Mouse (Mus musculus) embryonic facial prominence, embryonic 11.5 days (tissue): Measurements from ENCODE around the gene Blcap. TPM values are rescaled to one million over a fixed set of nuclear protein-coding genes. Genes with fewer than 3 reads are reported as not detected.

Source experiments
- ATAC-seq: fragments of 200-750 bp; cut with Nextera tagmentation; replicated peaks from 2 replicates; pipeline ENCODE4 v1.8.0; 2017; ENCODE audit warnings: low read depth; ENCODE audit not compliant: insufficient number of reproducible peaks, low FRiP score, low TSS enrichment
- DNase-seq: peaks from one replicate; pipeline ENCODE4 v3.0.0-alpha.2; 2015; ENCODE audit warnings: low spot score
- H3K27ac ChIP-seq: fragments of 300-500 bp; sonication (generic); replicated peaks from 2 replicates; pipeline ENCODE4 v1.5.1; 2014; ENCODE audit warnings: mild to moderate bottlenecking, low read depth, low read length, control low read depth
- H3K27me3 ChIP-seq: fragments of 300-500 bp; sonication (generic); 2 replicates; pipeline ENCODE4 v1.6.1; 2014; ENCODE audit warnings: mild to moderate bottlenecking, low read length, moderate library complexity, mixed read lengths; ENCODE audit not compliant: control insufficient read depth, insufficient read depth
- H3K36me3 ChIP-seq: fragments of 300-500 bp; sonication (generic); replicated peaks from 2 replicates; pipeline ENCODE4 v1.6.1; 2014; ENCODE audit warnings: low read depth, mild to moderate bottlenecking, low read length, moderate library complexity, mixed read lengths; ENCODE audit not compliant: control insufficient read depth, insufficient read depth
- H3K4me1 ChIP-seq: fragments of 300-500 bp; sonication (generic); 2 replicates; pipeline ENCODE4 v1.6.1; 2014; ENCODE audit warnings: low read length, mixed read lengths; ENCODE audit not compliant: control insufficient read depth, insufficient read depth
- H3K4me2 ChIP-seq: fragments of 300-500 bp; sonication (generic); 2 replicates; pipeline ENCODE4 v1.6.1; 2014; ENCODE audit warnings: low read depth, mild to moderate bottlenecking, control low read depth, low read length, moderate library complexity
- H3K4me3 ChIP-seq: fragments of 300-500 bp; sonication (generic); 2 replicates; pipeline ENCODE4 v1.5.1; 2014; ENCODE audit warnings: low read depth, low read length, control low read depth
- H3K9ac ChIP-seq: fragments of 300-500 bp; sonication (generic); replicated peaks from 2 replicates; pipeline ENCODE4 v1.6.1; 2014; ENCODE audit warnings: mild to moderate bottlenecking, control low read depth, low read length
- H3K9me3 ChIP-seq: fragments of 300-500 bp; sonication (generic); replicated peaks from 2 replicates; pipeline ENCODE4 v1.6.1; 2016; ENCODE audit warnings: mild to moderate bottlenecking, low read length, inconsistent platforms, mixed read lengths; ENCODE audit not compliant: control insufficient read depth
- WGBS: fragments of 180-500 bp; shearing (Covaris S2); extraction: QIAGEN DNeasy Blood & Tissue Kit; methylation state at CpG from one replicate; pipeline ENCODE4 v1.1.7; 2014; 5-methylcytosine and 5-hydroxymethylcytosine counted together
- polyA plus RNA-seq: library from polyadenylated mRNA; unstranded; fragments of >200 nt; fragmentation: Nextera tagmentation; extraction: Ambion mirVana; gene quantifications from 2 replicates; pipeline ENCODE4 v1.2.1, GENCODE M21; 2014

The Blcap gene
- polyA plus RNA-seq, 1 experiment from 2014 or later: 90.2 TPM

DNA sequence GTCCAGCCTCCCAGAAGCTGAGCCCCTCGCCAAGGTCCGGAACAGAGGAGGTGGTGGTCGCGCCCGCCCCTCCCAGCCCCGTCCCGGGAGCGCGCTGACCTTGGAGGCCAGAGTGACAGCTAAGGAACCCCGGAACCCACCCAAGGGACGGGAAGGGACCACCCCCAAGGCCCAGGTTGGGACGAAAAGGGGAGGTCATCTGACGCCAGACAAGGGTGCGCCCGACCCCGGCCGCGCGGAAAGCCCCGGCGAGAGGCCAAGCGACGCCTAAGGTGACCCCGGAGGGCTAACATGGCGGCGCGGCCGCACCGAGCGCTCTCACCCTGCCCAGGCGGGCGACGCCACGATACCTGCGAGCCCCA is 5.2 kb downstream of the Blcap start:
- H3K4me1 ChIP-seq: no peaks in the 10 kb centered on the region; the same call in 1 of the 2 replicates
- WGBS: 0% methylated on average over 35 of the region's 35 CpGs
- no peak; the same call in none of the 2 replicates for ATAC-seq

DNA sequence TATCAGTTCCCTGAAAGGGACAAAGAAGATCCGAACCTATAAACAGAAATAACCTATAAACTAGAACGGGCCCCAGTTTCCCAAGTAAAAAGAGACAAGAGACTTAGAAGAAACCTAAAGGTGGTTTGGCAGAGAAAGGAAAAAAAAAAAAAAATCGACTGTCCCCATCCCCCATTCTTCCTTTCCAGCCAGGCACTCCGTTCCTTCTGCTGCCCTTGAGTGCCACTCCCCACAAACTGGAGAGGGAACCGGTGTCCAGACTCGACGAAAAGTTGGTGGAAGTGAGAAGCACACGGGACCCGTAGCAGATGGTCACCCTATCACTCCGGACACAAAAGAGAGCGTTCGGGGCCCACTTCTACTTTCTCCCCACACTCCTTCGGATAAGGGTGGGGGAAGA is 5.6 kb downstream of the Blcap start:
- WGBS: 9% methylated on average over 13 of the region's 13 CpGs
- DNase-seq: no peak
- H3K27ac ChIP-seq: no peak overlapping the region

More for the DNA sequence above, 5.2 kb downstream of the Blcap start:
- Histone ChIP-seq H3K4me3 (peak overlapping the region; percentile 99), H3K9me3 (peaks cover 5% of the 10 kb centered on the region; the same call in 1 of the 2 replicates), H3K27ac (peak overlapping the region; percentile 79), H3K9ac (peak overlapping the region; percentile 92), H3K27me3 (no peaks in the 10 kb centered on the region), H3K4me2 (peak overlapping the region; percentile 79), H3K36me3 (peaks cover 9% of the 10 kb centered on the region)
- no peak for DNase-seq

DNA sequence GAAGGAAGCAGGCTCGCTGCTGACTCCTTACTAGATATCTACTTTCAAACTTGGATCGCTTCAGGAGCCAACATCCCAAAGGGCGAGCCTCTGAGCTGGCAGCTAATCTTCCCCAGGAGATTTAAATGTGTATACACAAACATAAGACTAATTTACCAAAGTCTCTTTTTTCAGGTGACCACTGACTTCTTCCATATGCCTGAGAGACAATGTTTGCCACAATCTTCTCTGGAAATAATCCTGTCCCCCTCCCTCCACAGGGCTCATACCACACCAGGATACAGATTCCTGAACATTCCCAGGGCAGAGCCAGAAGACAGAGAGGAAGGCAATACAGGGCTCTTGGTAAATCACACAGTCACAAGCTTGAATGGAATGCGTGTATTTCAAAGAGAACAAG is 6.4 kb downstream of the Blcap start:
- Histone ChIP-seq H3K4me3 (peak overlapping the region; percentile 99), H3K9ac (no peak overlapping the region), H3K9me3 (peaks cover 10% of the 10 kb centered on the region; the same call in 1 of the 2 replicates), H3K27me3 (no peaks in the 10 kb centered on the region), H3K36me3 (peaks cover 9% of the 10 kb centered on the region), H3K4me1 (no peaks in the 10 kb centered on the region; the same call in 1 of the 2 replicates), H3K27ac (no peak overlapping the region), H3K4me2 (peak overlapping the region; percentile 79)
- DNase-seq: no peak
- no peak for ATAC-seq
- 74% methylated on average over 4 of the region's 4 CpGs for WGBS

More for the DNA sequence above, 5.6 kb downstream of the Blcap start:
- H3K9ac ChIP-seq: peak overlapping the region; percentile 92
- H3K4me2 ChIP-seq: peak overlapping the region; percentile 79
- peaks cover 9% of the 10 kb centered on the region for H3K36me3 ChIP-seq
- H3K4me3 ChIP-seq: peak overlapping the region; percentile 99
- no peaks in the 10 kb centered on the region for H3K27me3 ChIP-seq
- no peak for ATAC-seq
- peaks cover 5% of the 10 kb centered on the region; the same call in 1 of the 2 replicates for H3K9me3 ChIP-seq
- H3K4me1 ChIP-seq: no peaks in the 10 kb centered on the region; the same call in 1 of the 2 replicates

DNA sequence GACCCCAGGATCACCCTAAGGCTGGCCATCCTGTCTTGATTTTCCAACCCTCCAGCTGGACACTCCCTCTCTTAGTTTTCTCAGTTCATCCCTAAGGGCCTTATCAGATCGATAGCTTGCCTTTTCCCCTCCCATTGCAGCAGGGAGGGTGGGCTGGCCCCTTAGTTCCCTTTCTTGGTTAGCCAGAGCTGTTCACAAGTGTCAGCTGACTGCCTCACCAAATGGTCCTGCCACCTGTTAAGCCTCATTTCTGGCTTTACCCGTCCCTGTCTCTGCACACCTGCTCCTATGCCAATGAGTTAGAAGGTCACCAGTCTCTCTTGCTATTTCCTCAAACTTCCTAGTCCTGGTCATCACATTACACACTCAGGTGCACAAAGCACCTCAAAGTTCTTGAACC is 8.0 kb downstream of the Blcap start:
- no peak overlapping the region for H3K4me2 ChIP-seq
- no peak for ATAC-seq
- H3K4me3 ChIP-seq: no peak overlapping the region
- 76% methylated on average over 2 of the region's 2 CpGs for WGBS
- no peaks in the 10 kb centered on the region; the same call in 1 of the 2 replicates for H3K4me1 ChIP-seq
- H3K36me3 ChIP-seq: peaks cover 9% of the 10 kb centered on the region
- DNase-seq: no peak
- H3K27ac ChIP-seq: no peak overlapping the region
- peaks cover 14% of the 10 kb centered on the region; the same call in 1 of the 2 replicates for H3K9me3 ChIP-seq
- no peaks in the 10 kb centered on the region for H3K27me3 ChIP-seq
- no peak overlapping the region for H3K9ac ChIP-seq

DNA sequence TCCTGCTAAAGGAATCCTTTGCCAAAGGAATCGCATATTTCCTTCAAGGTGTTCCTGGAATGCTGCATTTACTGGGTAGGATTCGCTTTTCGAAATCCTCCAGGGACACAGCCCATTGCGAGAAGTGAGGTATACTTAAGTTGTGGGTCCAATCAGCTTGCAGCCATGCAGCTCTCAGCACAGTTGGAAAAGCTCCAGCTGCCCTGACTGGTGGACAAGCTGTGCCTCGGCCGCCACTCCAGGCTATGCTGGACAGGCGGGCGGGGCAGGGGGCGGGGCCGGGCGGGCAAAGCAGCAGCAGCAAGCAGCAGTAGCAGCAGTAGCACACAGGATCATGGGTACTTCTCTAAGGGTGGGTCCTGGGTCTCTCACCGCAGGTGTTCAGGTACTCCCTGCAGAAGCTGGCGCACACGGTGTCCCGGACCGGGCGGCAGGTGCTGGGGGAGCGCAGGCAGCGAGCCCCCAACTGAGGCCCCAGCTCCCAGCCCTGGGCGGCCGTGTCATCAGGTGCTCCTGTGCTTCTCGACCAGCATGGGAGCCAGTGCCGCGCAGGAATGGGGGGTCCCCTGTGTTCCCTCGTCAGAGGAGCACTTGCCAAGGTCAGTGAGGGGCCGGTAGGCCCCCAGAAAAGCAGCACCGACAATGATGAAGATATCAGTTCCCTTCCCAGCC is 9.8 kb downstream of the Blcap start:
- peak; percentile 84 for DNase-seq
- Histone ChIP-seq H3K9me3 (peaks cover 14% of the 10 kb centered on the region; the same call in 1 of the 2 replicates), H3K4me1 (no peaks in the 10 kb centered on the region), H3K36me3 (peaks cover 16% of the 10 kb centered on the region), H3K27ac (peak overlapping the region; percentile 43; the same call in 1 of the 2 replicates), H3K4me3 (peak overlapping the region; percentile 65), H3K27me3 (no peaks in the 10 kb centered on the region), H3K4me2 (peak overlapping the region; percentile 81), H3K9ac (peak overlapping the region; percentile 53)
- WGBS: 53% methylated on average over 27 of the region's 27 CpGs
- ATAC-seq: peak; percentile 67

DNA sequence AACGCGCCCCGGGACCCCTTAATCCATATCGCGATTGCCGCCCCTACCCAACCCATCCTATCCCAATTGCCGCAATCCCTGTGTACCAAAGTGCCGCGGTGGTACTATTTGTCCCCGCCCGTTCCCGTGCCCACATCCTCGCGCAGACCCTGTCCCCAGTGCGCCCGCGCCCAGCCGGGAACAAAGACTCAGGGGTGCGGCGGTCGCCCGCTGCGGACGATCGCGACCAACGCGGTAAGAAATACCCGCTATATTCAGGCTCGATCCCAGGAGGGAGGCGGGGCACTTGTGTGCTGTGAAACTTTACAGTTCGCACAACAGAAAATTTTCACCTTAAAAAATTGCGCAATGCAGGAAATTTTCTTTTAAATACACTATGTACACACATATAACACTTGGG is 10.8 kb downstream of the Blcap start:
- peak; percentile 41 for DNase-seq
- Histone ChIP-seq H3K27ac (peak overlapping the region; percentile 84), H3K4me2 (peak overlapping the region; percentile 29), H3K36me3 (peaks cover 16% of the 10 kb centered on the region), H3K9ac (peak overlapping the region; percentile 85), H3K9me3 (peaks cover 14% of the 10 kb centered on the region; the same call in 1 of the 2 replicates), H3K4me3 (peak overlapping the region; percentile 65), H3K27me3 (no peaks in the 10 kb centered on the region), H3K4me1 (no peaks in the 10 kb centered on the region)
- WGBS: 54% methylated on average over 33 of the region's 33 CpGs
- no peak for ATAC-seq

- Histone ChIP-seq H3K36me3 (peaks cover 16% of the 10 kb centered on the region), H3K9ac (peak within 1 kb of the TSS; percentile 85), H3K4me3 (peak within 1 kb of the TSS; percentile 65), H3K27ac (peak within 1 kb of the TSS; percentile 84), H3K27me3 (no peaks in the 10 kb centered on the region), H3K4me2 (peak within 1 kb of the TSS; percentile 81), H3K9me3 (peaks cover 14% of the 10 kb centered on the region; the same call in 1 of the 2 replicates), H3K4me1 (no peaks in the 10 kb centered on the region)
- ATAC-seq (no peak), DNase-seq (peak; percentile 91)
- 44% methylated on average over 25 of the region's 27 CpGs for WGBS
These were observed 11.2 kb downstream of the Blcap start, which contains the start of gene Nnat for GRCm38 (mm10) chr2:157559858-157560257. Nnat (plus strand) TSS chr2:157560078.

- peaks cover 16% of the 10 kb centered on the region for H3K36me3 ChIP-seq
- peak; percentile 68 for DNase-seq
- WGBS: 41% methylated on average over 19 of the region's 19 CpGs
These were observed 11.6 kb downstream of the Blcap start for GRCm38 (mm10) chr2:157559440-157559839.

More at GRCm38 (mm10) chr2:157559440-157559839, 11.6 kb downstream of the Blcap start:
- peak overlapping the region; percentile 65; the same call in 1 of the 2 replicates for H3K4me3 ChIP-seq
- H3K4me1 ChIP-seq: no peaks in the 10 kb centered on the region
- H3K9me3 ChIP-seq: peaks cover 14% of the 10 kb centered on the region; the same call in 1 of the 2 replicates
- no peak for ATAC-seq
- H3K27ac ChIP-seq: peak overlapping the region; percentile 3
- H3K9ac ChIP-seq: peak overlapping the region; percentile 85
- no peaks in the 10 kb centered on the region for H3K27me3 ChIP-seq
- peak overlapping the region; percentile 38 for H3K4me2 ChIP-seq
